Mouse (Mus musculus) forebrain, embryonic 11.5 days (tissue): Measurements from ENCODE around the gene Lrch1. TPM values are rescaled to one million over a fixed set of nuclear protein-coding genes. Genes with fewer than 3 reads are reported as not detected.

ENCODE experiments used
- ATAC-seq: fragments of 200-750 bp; cut with Nextera tagmentation; replicated peaks from 2 replicates; pipeline ENCODE4 v1.8.0; 2017; ENCODE audit warnings: moderate TSS enrichment; ENCODE audit not compliant: low FRiP score
- DNase-seq: peaks from one replicate; pipeline ENCODE4 v3.0.0-alpha.2; 2017; ENCODE audit warnings: low spot score
- H3K27ac ChIP-seq: fragments of 300-500 bp; sonication (generic); 2 replicates; pipeline ENCODE4 v1.5.1; 2014; ENCODE audit warnings: low read depth, low read length
- H3K27me3 ChIP-seq: fragments of 300-500 bp; sonication (generic); 2 replicates; pipeline ENCODE4 v1.6.1; 2014; ENCODE audit warnings: mild to moderate bottlenecking, low read length, mixed read lengths; ENCODE audit not compliant: control insufficient read depth, insufficient read depth
- H3K36me3 ChIP-seq: fragments of 300-500 bp; sonication (generic); 2 replicates; pipeline ENCODE4 v1.6.1; 2014; ENCODE audit warnings: mild to moderate bottlenecking, low read length, moderate library complexity, mixed read lengths; ENCODE audit not compliant: control insufficient read depth, insufficient read depth
- H3K4me1 ChIP-seq: fragments of 300-500 bp; sonication (generic); replicated peaks from 2 replicates; pipeline ENCODE4 v1.6.1; 2014; ENCODE audit warnings: low read length, mixed read lengths; ENCODE audit not compliant: control insufficient read depth, insufficient read depth
- H3K4me2 ChIP-seq: fragments of 300-500 bp; sonication (generic); 2 replicates; pipeline ENCODE4 v1.6.1; 2014; ENCODE audit warnings: low read depth, mild to moderate bottlenecking, low read length, moderate library complexity, mixed read lengths; ENCODE audit not compliant: severe bottlenecking
- H3K4me3 ChIP-seq: fragments of 300-500 bp; sonication (generic); 2 replicates; pipeline ENCODE4 v1.5.1; 2014; ENCODE audit warnings: low read depth, low read length
- H3K9ac ChIP-seq: fragments of 300-500 bp; sonication (generic); 2 replicates; pipeline ENCODE4 v1.6.1; 2014; ENCODE audit warnings: low read length
- H3K9me3 ChIP-seq: fragments of 300-500 bp; sonication (generic); 2 replicates; pipeline ENCODE4 v1.6.1; 2016; ENCODE audit warnings: low read length, mixed read lengths; ENCODE audit not compliant: control insufficient read depth
- WGBS: fragments of 180-500 bp; shearing (Covaris S2); extraction: QIAGEN DNeasy Blood & Tissue Kit; methylation state at CpG from one replicate; pipeline ENCODE4 v1.1.7; 2014; 5-methylcytosine and 5-hydroxymethylcytosine counted together
- polyA plus RNA-seq: library from polyadenylated mRNA; unstranded; fragments of >200 nt; fragmentation: Nextera tagmentation; extraction: Ambion mirVana; gene quantifications from 2 replicates; pipeline ENCODE4 v1.2.1, GENCODE M21; 2014

The Lrch1 gene
- 7.6 and 8.5 TPM in 2 replicates for polyA plus RNA-seq

- DNase-seq (peak; percentile 90), ATAC-seq (peak; percentile 69)
- H3K4me3 ChIP-seq: peak within 1 kb of the TSS; percentile 77
- H3K27me3 ChIP-seq: no peaks in the 10 kb centered on the region
- peak within 1 kb of the TSS; percentile 69 for H3K4me2 ChIP-seq
- H3K36me3 ChIP-seq: no peaks in the 10 kb centered on the region
- no peaks in the 10 kb centered on the region for H3K9me3 ChIP-seq
- peaks cover 2% of the 10 kb centered on the region; the same call in 1 of the 2 replicates for H3K4me1 ChIP-seq
- peak within 1 kb of the TSS; percentile 83 for H3K9ac ChIP-seq
- WGBS: under 1% methylated on average over 56 of the region's 65 CpGs
- no peak within 1 kb of the TSS for H3K27ac ChIP-seq
These were observed at the start of gene Lrch1 for GRCm38 (mm10) chr14:74947376-74948013. Lrch1 (minus strand) TSS chr14:74947876.

GRCm38 (mm10) chr14:74997041-74997440 is 49.4 kb upstream of the Lrch1 start:
- H3K4me3 ChIP-seq: no peak overlapping the region
- no peaks in the 10 kb centered on the region for H3K27me3 ChIP-seq
- WGBS: 98% methylated on average over 2 of the region's 2 CpGs
- ATAC-seq: no peak
- H3K9ac ChIP-seq: no peak overlapping the region
- no peak overlapping the region for H3K4me2 ChIP-seq
- H3K4me1 ChIP-seq: no peaks in the 10 kb centered on the region
- DNase-seq: no peak
- no peaks in the 10 kb centered on the region for H3K9me3 ChIP-seq
- no peak overlapping the region for H3K27ac ChIP-seq
- H3K36me3 ChIP-seq: no peaks in the 10 kb centered on the region

- Histone ChIP-seq H3K4me3 (no peak overlapping the region), H3K9ac (no peak overlapping the region), H3K9me3 (no peaks in the 10 kb centered on the region), H3K27me3 (no peaks in the 10 kb centered on the region), H3K4me2 (no peak overlapping the region), H3K4me1 (no peaks in the 10 kb centered on the region), H3K36me3 (no peaks in the 10 kb centered on the region), H3K27ac (no peak overlapping the region)
- ATAC-seq (no peak), DNase-seq (no peak)
- WGBS: 82% methylated on average over 3 of the region's 3 CpGs
These were observed 48.9 kb upstream of the Lrch1 start for GRCm38 (mm10) chr14:74996556-74996955.

GRCm38 (mm10) chr14:74990504-74990903 is 42.8 kb upstream of the Lrch1 start:
- no peak overlapping the region for H3K9ac ChIP-seq
- H3K4me3 ChIP-seq: no peak overlapping the region
- H3K4me1 ChIP-seq: no peaks in the 10 kb centered on the region
- H3K9me3 ChIP-seq: no peaks in the 10 kb centered on the region
- 6% methylated on average over 1 of the region's 1 CpGs for WGBS
- no peak for DNase-seq
- no peak overlapping the region for H3K27ac ChIP-seq
- 0 out of 2 replicates have a peak, but pooled peaks have one; percentile 39 for ATAC-seq
- no peaks in the 10 kb centered on the region for H3K36me3 ChIP-seq
- H3K4me2 ChIP-seq: no peak overlapping the region
- no peaks in the 10 kb centered on the region for H3K27me3 ChIP-seq

GRCm38 (mm10) chr14:74989909-74990308 is 42.2 kb upstream of the Lrch1 start:
- Histone ChIP-seq H3K9ac (no peak overlapping the region), H3K36me3 (no peaks in the 10 kb centered on the region), H3K27ac (no peak overlapping the region), H3K4me1 (no peaks in the 10 kb centered on the region), H3K9me3 (no peaks in the 10 kb centered on the region), H3K4me2 (no peak overlapping the region), H3K4me3 (no peak overlapping the region), H3K27me3 (no peaks in the 10 kb centered on the region)
- ATAC-seq (no peak), DNase-seq (no peak)
- 93% methylated on average over 4 of the region's 4 CpGs for WGBS

- Histone ChIP-seq H3K27me3 (no peaks in the 10 kb centered on the region), H3K9ac (no peak overlapping the region), H3K4me1 (no peaks in the 10 kb centered on the region), H3K27ac (no peak overlapping the region), H3K36me3 (no peaks in the 10 kb centered on the region), H3K4me3 (no peak overlapping the region), H3K9me3 (no peaks in the 10 kb centered on the region), H3K4me2 (no peak overlapping the region)
- ATAC-seq (no peak), DNase-seq (no peak)
- 46% methylated on average over 4 of the region's 4 CpGs for WGBS
These were observed 41.6 kb upstream of the Lrch1 start for GRCm38 (mm10) chr14:74989322-74989721.

GRCm38 (mm10) chr14:74986527-74986926 is 38.9 kb upstream of the Lrch1 start:
- no peak overlapping the region for H3K9ac ChIP-seq
- no peak overlapping the region for H3K4me2 ChIP-seq
- no peaks in the 10 kb centered on the region for H3K27me3 ChIP-seq
- no peak overlapping the region for H3K4me3 ChIP-seq
- H3K27ac ChIP-seq: no peak overlapping the region
- H3K36me3 ChIP-seq: no peaks in the 10 kb centered on the region
- ATAC-seq (no peak), DNase-seq (no peak)
- WGBS: 78% methylated on average over 3 of the region's 3 CpGs
- H3K4me1 ChIP-seq: no peaks in the 10 kb centered on the region
- H3K9me3 ChIP-seq: no peaks in the 10 kb centered on the region

GRCm38 (mm10) chr14:74985658-74986057 is 38.0 kb upstream of the Lrch1 start:
- H3K4me2 ChIP-seq: no peak overlapping the region
- no peak for DNase-seq
- H3K27me3 ChIP-seq: no peaks in the 10 kb centered on the region
- no peaks in the 10 kb centered on the region for H3K9me3 ChIP-seq
- H3K4me3 ChIP-seq: no peak overlapping the region
- H3K4me1 ChIP-seq: no peaks in the 10 kb centered on the region
- H3K9ac ChIP-seq: no peak overlapping the region
- no peak overlapping the region for H3K27ac ChIP-seq
- no peak for ATAC-seq
- 60% methylated on average over 4 of the region's 4 CpGs for WGBS
- H3K36me3 ChIP-seq: no peaks in the 10 kb centered on the region

GRCm38 (mm10) chr14:74984817-74985391 is 37.2 kb upstream of the Lrch1 start:
- no peaks in the 10 kb centered on the region for H3K27me3 ChIP-seq
- 78% methylated on average over 7 of the region's 7 CpGs for WGBS

More at GRCm38 (mm10) chr14:74984817-74985391, 37.2 kb upstream of the Lrch1 start:
- H3K9ac ChIP-seq: no peak overlapping the region
- no peak for DNase-seq
- no peaks in the 10 kb centered on the region for H3K36me3 ChIP-seq
- H3K9me3 ChIP-seq: no peaks in the 10 kb centered on the region
- H3K4me2 ChIP-seq: no peak overlapping the region
- H3K4me3 ChIP-seq: no peak overlapping the region
- ATAC-seq: no peak
- H3K27ac ChIP-seq: no peak overlapping the region
- no peaks in the 10 kb centered on the region for H3K4me1 ChIP-seq
